Mouse (Mus musculus) ES-Bruce4 (cell line): Measurements from ENCODE around the gene Pak1ip1. TPM values are rescaled to one million over a fixed set of nuclear protein-coding genes. Genes with fewer than 3 reads are reported as not detected.

ENCODE experiments used
- H3K27ac ChIP-seq: 2 replicates; pipeline ENCODE4 v1.5.1; 2012; ENCODE audit warnings: low read length, inconsistent platforms; ENCODE audit not compliant: insufficient read depth
- H3K27me3 ChIP-seq: 2 replicates; pipeline ENCODE4 v1.6.1; 2012; ENCODE audit warnings: mild to moderate bottlenecking, low read length, inconsistent platforms; ENCODE audit not compliant: control insufficient read depth, poor library complexity, insufficient read depth, severe bottlenecking
- H3K36me3 ChIP-seq: 2 replicates; pipeline ENCODE4 v1.6.1; 2012; ENCODE audit warnings: inconsistent platforms, mild to moderate bottlenecking, low read length, moderate library complexity; ENCODE audit not compliant: control insufficient read depth, poor library complexity, insufficient read depth, severe bottlenecking
- H3K4me1 ChIP-seq: one replicate; pipeline ENCODE4 v1.8.1; 2011; ENCODE audit warnings: low read length; ENCODE audit not compliant: control insufficient read depth, insufficient read depth
- H3K4me3 ChIP-seq: 2 replicates; pipeline ENCODE4 v1.5.1; 2011; ENCODE audit warnings: low read depth, mild to moderate bottlenecking, low read length
- H3K9ac ChIP-seq: 2 replicates; pipeline ENCODE4 v1.6.1; 2012; ENCODE audit warnings: low read depth, mild to moderate bottlenecking, inconsistent platforms; ENCODE audit not compliant: poor library complexity, severe bottlenecking
- H3K9me3 ChIP-seq: replicated peaks from 2 replicates; pipeline ENCODE4 v1.6.1; 2012; ENCODE audit warnings: mild to moderate bottlenecking, low read length, inconsistent platforms; ENCODE audit not compliant: control insufficient read depth, poor library complexity, insufficient read depth, severe bottlenecking
- CTCF ChIP-seq: IDR thresholded peaks from one replicate; pipeline ENCODE4 v1.8.1; 2011; ENCODE audit warnings: low read depth, low read length
- EP300 ChIP-seq: IDR thresholded peaks from 2 replicates; pipeline ENCODE4 v1.6.1; 2011; ENCODE audit warnings: low read depth, low read length; ENCODE audit not compliant: insufficient read depth
- POLR2A ChIP-seq: IDR thresholded peaks from one replicate; pipeline ENCODE4 v1.8.1; 2011; ENCODE audit warnings: low read length; ENCODE audit not compliant: insufficient read depth
- polyA plus RNA-seq: library from polyadenylated mRNA; stranded (reverse); fragments of >200 nt; gene quantifications from 2 replicates; pipeline ENCODE4 v1.2.4, GENCODE M21; 2011; ENCODE audit warnings: low read depth; ENCODE audit not compliant: missing spikeins, insufficient read depth, insufficient read length

The Pak1ip1 gene
- polyA plus RNA-seq, 1 experiment: 79.4 TPM

GRCm38 (mm10) chr13:41022099-41022498 is 21.3 kb downstream of the Pak1ip1 start:
- no peak overlapping the region for H3K9ac ChIP-seq
- peaks cover 12% of the 10 kb centered on the region; the same call in 1 of the 2 replicates for H3K36me3 ChIP-seq
- no peaks in the 10 kb centered on the region for H3K4me1 ChIP-seq
- no peak overlapping the region for H3K27ac ChIP-seq
- no peaks in the 10 kb centered on the region for H3K27me3 ChIP-seq
- TF ChIP-seq CTCF: no peak
- TF ChIP-seq POLR2A: no peak
- no peak for TF ChIP-seq EP300
- H3K4me3 ChIP-seq: no peak overlapping the region
- H3K9me3 ChIP-seq: no peaks in the 10 kb centered on the region

- Histone ChIP-seq H3K27me3 (no peaks in the 10 kb centered on the region), H3K9me3 (no peaks in the 10 kb centered on the region), H3K27ac (no peak overlapping the region), H3K4me1 (no peaks in the 10 kb centered on the region), H3K36me3 (no peaks in the 10 kb centered on the region), H3K9ac (no peak overlapping the region), H3K4me3 (no peak overlapping the region)
- TF ChIP-seq CTCF (no peak), EP300 (no peak), POLR2A (no peak)
These were observed 29.3 kb downstream of the Pak1ip1 start for GRCm38 (mm10) chr13:41030098-41030497.

GRCm38 (mm10) chr13:41042511-41042910 is 41.7 kb downstream of the Pak1ip1 start:
- H3K27ac ChIP-seq: no peak overlapping the region
- H3K9ac ChIP-seq: no peak overlapping the region
- TF ChIP-seq CTCF (no peak), POLR2A (no peak), EP300 (no peak)
- H3K4me1 ChIP-seq: no peaks in the 10 kb centered on the region
- H3K9me3 ChIP-seq: no peaks in the 10 kb centered on the region
- H3K36me3 ChIP-seq: no peaks in the 10 kb centered on the region
- no peak overlapping the region for H3K4me3 ChIP-seq
- no peaks in the 10 kb centered on the region for H3K27me3 ChIP-seq

GRCm38 (mm10) chr13:41045901-41046300 is 45.1 kb downstream of the Pak1ip1 start:
- TF ChIP-seq CTCF (no peak), POLR2A (no peak), EP300 (no peak)
- H3K36me3 ChIP-seq: no peaks in the 10 kb centered on the region
- no peaks in the 10 kb centered on the region for H3K27me3 ChIP-seq
- H3K27ac ChIP-seq: no peak overlapping the region
- no peaks in the 10 kb centered on the region for H3K9me3 ChIP-seq
- no peak overlapping the region for H3K4me3 ChIP-seq
- H3K9ac ChIP-seq: no peak overlapping the region
- no peaks in the 10 kb centered on the region for H3K4me1 ChIP-seq

GRCm38 (mm10) chr13:41047280-41047679 is 46.5 kb downstream of the Pak1ip1 start:
- no peaks in the 10 kb centered on the region for H3K36me3 ChIP-seq
- no peaks in the 10 kb centered on the region for H3K9me3 ChIP-seq
- TF ChIP-seq EP300 (no peak), POLR2A (no peak), CTCF (no peak)
- H3K9ac ChIP-seq: no peak overlapping the region
- no peaks in the 10 kb centered on the region for H3K27me3 ChIP-seq
- no peak overlapping the region for H3K4me3 ChIP-seq
- H3K4me1 ChIP-seq: no peaks in the 10 kb centered on the region
- no peak overlapping the region for H3K27ac ChIP-seq

GRCm38 (mm10) chr13:41051965-41052364 is 51.1 kb downstream of the Pak1ip1 start:
- no peak overlapping the region for H3K4me3 ChIP-seq
- no peak for TF ChIP-seq EP300
- no peak for TF ChIP-seq CTCF
- no peak for TF ChIP-seq POLR2A
- H3K4me1 ChIP-seq: no peaks in the 10 kb centered on the region
- no peak overlapping the region for H3K27ac ChIP-seq
- H3K9ac ChIP-seq: no peak overlapping the region
- H3K27me3 ChIP-seq: no peaks in the 10 kb centered on the region
- no peaks in the 10 kb centered on the region for H3K36me3 ChIP-seq
- H3K9me3 ChIP-seq: no peaks in the 10 kb centered on the region

Other genes with a start within 250 kb of the Pak1ip1 start
- gene Gcnt2, start 141.3 kb upstream of the Pak1ip1 start, polyA plus RNA-seq: 55.5 and 57.5 TPM in 2 replicates
- 111 and 112 TPM in 2 replicates for gene Tmem14c, start 15.3 kb downstream of the Pak1ip1 start, polyA plus RNA-seq
- gene Mak, start 78.7 kb downstream of the Pak1ip1 start, polyA plus RNA-seq: 2.4 and 3.5 TPM in 2 replicates
- not detected in 2 replicates for gene Gcm2, start 110.0 kb downstream of the Pak1ip1 start, polyA plus RNA-seq
- 0.37 TPM in 1 of 2 replicates, not detected in the other for gene Sycp2l, start 113.3 kb downstream of the Pak1ip1 start, polyA plus RNA-seq
- 3.7 and 5.8 TPM in 2 replicates for gene Elovl2, start 219.4 kb downstream of the Pak1ip1 start, polyA plus RNA-seq
- 6.3 and 8.4 TPM in 2 replicates for gene Smim13, start 248.8 kb downstream of the Pak1ip1 start, polyA plus RNA-seq